Mouse (Mus musculus) lung, adult 2 months (tissue): ENCODE measurements at regions not wholly inside any gene's neighbourhood (a gene's known extent, or its start where the extent isn't known, plus 50 kb on each side); places are given as distances from the start of the nearest gene placed in this dataset.

ENCODE experiments used
- DNase-seq: peaks from one replicate; pipeline ENCODE4 v3.0.0; 2022
- H3K4me1 ChIP-seq: fragments of 200-500 bp; 2 replicates; pipeline ENCODE4 v1.6.1; 2011; ENCODE audit warnings: low read length; ENCODE audit not compliant: control insufficient read depth, insufficient read depth
- H3K4me3 ChIP-seq: fragments of 200-500 bp; replicated peaks from 2 replicates; pipeline ENCODE3; 2011; ENCODE audit warnings: low read depth, mild to moderate bottlenecking, control low read depth, low read length; ENCODE audit errors: extremely low read depth
- CTCF ChIP-seq: fragments of 200-500 bp; IDR thresholded peaks from 2 replicates; pipeline ENCODE4 v1.5.1; 2011; ENCODE audit warnings: mild to moderate bottlenecking, low read length, control low read depth; ENCODE audit not compliant: insufficient read depth
- POLR2A ChIP-seq: fragments of 200-500 bp; IDR thresholded peaks from 2 replicates; pipeline ENCODE4 v1.6.1; 2011; ENCODE audit warnings: low read depth, mild to moderate bottlenecking, control low read depth, low read length, borderline replicate concordance; ENCODE audit errors: extremely low read depth
- WGBS: fragments of 180-500 bp; shearing (Covaris S2); methylation state at CpG from one replicate; pipeline ENCODE4 v1.1.7; 2018; 5-methylcytosine and 5-hydroxymethylcytosine counted together

- TF ChIP-seq POLR2A, result no peak
- TF ChIP-seq CTCF, result no peak
- DNase-seq, result no peak
- no peak overlapping the region for H3K4me3 ChIP-seq
- no peaks in the 10 kb centered on the region for H3K4me1 ChIP-seq
Observed at GRCm38 (mm10) chr15:40020097-40020496, 114.1 kb upstream of the 9330182O14Rik start.

GRCm38 (mm10) chr15:40020646-40021045 is 113.5 kb upstream of the 9330182O14Rik start:
- H3K4me3 ChIP-seq, result no peak overlapping the region
- WGBS, result 81% methylated on average over 3 of the region's 3 CpGs
- no peak for DNase-seq
- TF ChIP-seq POLR2A (no peak), CTCF (no peak)
- no peaks in the 10 kb centered on the region for H3K4me1 ChIP-seq

GRCm38 (mm10) chr15:40023195-40023594 is 111.0 kb upstream of the 9330182O14Rik start:
- H3K4me3 ChIP-seq, result no peak overlapping the region
- TF ChIP-seq POLR2A, result no peak
- TF ChIP-seq CTCF, result no peak
- WGBS, result 91% methylated on average over 3 of the region's 3 CpGs
- H3K4me1 ChIP-seq, result no peaks in the 10 kb centered on the region
- no peak for DNase-seq

- TF ChIP-seq POLR2A, result no peak
- no peak for TF ChIP-seq CTCF
- Histone ChIP-seq H3K4me1 (no peaks in the 10 kb centered on the region), H3K4me3 (no peak overlapping the region)
- DNase-seq, result no peak
Observed at GRCm38 (mm10) chr15:40032088-40032487, 102.1 kb upstream of the 9330182O14Rik start.

- no peak for DNase-seq
- 62% methylated on average over 1 of the region's 1 CpGs for WGBS
- TF ChIP-seq CTCF, result no peak
- TF ChIP-seq POLR2A, result no peak
- Histone ChIP-seq H3K4me1 (no peaks in the 10 kb centered on the region), H3K4me3 (no peak overlapping the region)
Observed at GRCm38 (mm10) chr15:40036181-40036580, 98.0 kb upstream of the 9330182O14Rik start.

GRCm38 (mm10) chr15:40037266-40037665 is 96.9 kb upstream of the 9330182O14Rik start:
- Histone ChIP-seq H3K4me1 (no peaks in the 10 kb centered on the region), H3K4me3 (no peak overlapping the region)
- DNase-seq, result no peak
- WGBS, result 49% methylated on average over 7 of the region's 7 CpGs
- TF ChIP-seq CTCF (no peak), POLR2A (no peak)

- Histone ChIP-seq H3K4me3 (no peak overlapping the region), H3K4me1 (no peaks in the 10 kb centered on the region)
- 57% methylated on average over 5 of the region's 5 CpGs for WGBS
- DNase-seq, result no peak
- TF ChIP-seq POLR2A (no peak), CTCF (no peak)
Observed at GRCm38 (mm10) chr15:40046219-40046618, 87.9 kb upstream of the 9330182O14Rik start.

GRCm38 (mm10) chr15:40047100-40047499 is 87.1 kb upstream of the 9330182O14Rik start:
- H3K4me1 ChIP-seq, result no peaks in the 10 kb centered on the region
- no peak for DNase-seq
- TF ChIP-seq CTCF, result no peak
- no peak for TF ChIP-seq POLR2A
- 59% methylated on average over 1 of the region's 1 CpGs for WGBS
- H3K4me3 ChIP-seq, result no peak overlapping the region

- DNase-seq, result no peak
- 80% methylated on average over 2 of the region's 2 CpGs for WGBS
- H3K4me1 ChIP-seq, result no peaks in the 10 kb centered on the region
- no peak overlapping the region for H3K4me3 ChIP-seq
- no peak for TF ChIP-seq POLR2A
- no peak for TF ChIP-seq CTCF
Observed at GRCm38 (mm10) chr15:40068051-40068450, 66.1 kb upstream of the 9330182O14Rik start.

- no peak for DNase-seq
- no peak for TF ChIP-seq POLR2A
- no peak for TF ChIP-seq CTCF
- H3K4me1 ChIP-seq, result no peaks in the 10 kb centered on the region
- WGBS, result 64% methylated on average over 3 of the region's 3 CpGs
- no peak overlapping the region for H3K4me3 ChIP-seq
Observed at GRCm38 (mm10) chr15:40075334-40075893, 58.8 kb upstream of the 9330182O14Rik start.
